Mouse (Mus musculus): ENCODE data around the gene Gm20721.
"Not testable (repeated sequence)": the region's sequence is repeated elsewhere in the genome, so short reads cannot be mapped to it uniquely, and the experiment has no call there.

The Gm20721 gene

DNA sequence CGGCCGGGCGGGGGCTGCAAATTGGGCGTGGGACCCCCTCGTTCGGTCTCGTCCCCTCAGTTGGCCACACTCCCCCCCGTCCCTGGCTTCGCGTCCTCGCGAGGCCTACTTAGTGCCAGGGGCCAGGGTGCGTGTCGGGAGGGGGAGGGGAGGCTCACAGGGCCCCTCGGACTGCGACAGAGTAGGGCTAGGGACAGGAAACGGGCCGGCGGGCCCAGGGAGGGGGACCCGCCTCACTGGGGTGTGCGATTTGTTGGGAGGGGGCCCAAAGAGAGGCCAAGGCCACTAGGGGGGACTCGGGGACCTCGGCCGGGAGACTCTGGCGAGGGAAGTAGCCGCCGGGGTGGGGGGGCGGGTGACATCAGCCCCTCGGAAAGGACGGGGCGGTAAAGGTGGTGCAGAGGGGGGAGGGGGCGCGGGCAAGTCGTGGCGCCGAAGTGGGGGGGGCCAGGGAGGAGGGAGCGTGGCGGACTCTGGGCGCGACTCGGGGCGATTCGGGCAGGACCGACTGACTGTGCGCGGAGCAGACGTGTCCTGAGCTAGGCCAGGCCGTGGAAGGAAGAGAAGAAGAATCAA, 15.8 kb downstream of the Gm20721 start:
- peak; percentile 84 for DNase-seq (ENCODE audit: low read depth, low spot score)

DNA sequence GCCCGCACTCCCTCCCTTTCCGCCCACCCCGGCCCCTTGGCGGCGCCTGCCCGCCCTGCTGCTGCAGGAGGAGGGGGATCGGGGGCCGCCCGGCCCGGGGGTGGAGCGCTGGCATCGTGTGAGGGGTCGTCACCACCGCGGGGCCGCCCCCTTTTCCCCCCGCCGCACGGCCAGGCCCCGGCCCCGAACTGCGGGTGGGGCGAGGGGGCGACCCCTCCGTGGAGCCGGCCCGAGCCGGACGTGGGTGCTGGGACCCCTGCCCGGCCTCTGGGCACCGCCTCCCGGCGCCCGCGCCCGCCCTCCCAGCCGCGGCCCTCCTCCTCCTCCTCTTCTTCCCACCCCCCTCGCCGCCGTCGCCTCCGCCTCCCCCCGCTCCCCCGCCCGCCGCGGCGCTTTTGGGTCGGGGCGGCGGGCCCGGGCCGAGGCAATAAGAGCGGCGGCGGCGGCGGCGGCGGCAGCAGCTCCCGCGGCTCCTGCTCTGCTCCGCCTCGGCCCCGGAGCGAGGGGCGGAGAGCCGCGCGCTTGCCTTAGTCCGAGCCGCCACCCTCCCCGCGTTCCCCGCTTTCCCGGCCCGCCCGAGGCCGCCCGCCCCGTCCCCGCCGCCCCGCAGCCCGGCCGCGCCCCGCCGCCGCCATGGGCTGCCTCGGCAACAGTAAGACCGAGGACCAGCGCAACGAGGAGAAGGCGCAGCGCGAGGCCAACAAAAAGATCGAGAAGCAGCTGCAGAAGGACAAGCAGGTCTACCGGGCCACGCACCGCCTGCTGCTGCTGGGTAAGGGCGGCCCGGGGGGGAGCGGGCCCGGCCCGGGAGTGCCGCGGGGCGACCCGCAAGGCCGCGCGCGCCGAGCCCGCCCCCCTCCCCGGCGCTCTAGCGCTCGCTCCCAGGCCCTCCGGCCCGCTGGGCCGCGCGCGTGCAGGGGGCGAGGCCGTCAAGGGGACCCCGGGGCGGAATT, 16.6 kb downstream of the Gm20721 start:
- DNase-seq (ENCODE audit: low read depth, low spot score): peak; percentile 90

DNA sequence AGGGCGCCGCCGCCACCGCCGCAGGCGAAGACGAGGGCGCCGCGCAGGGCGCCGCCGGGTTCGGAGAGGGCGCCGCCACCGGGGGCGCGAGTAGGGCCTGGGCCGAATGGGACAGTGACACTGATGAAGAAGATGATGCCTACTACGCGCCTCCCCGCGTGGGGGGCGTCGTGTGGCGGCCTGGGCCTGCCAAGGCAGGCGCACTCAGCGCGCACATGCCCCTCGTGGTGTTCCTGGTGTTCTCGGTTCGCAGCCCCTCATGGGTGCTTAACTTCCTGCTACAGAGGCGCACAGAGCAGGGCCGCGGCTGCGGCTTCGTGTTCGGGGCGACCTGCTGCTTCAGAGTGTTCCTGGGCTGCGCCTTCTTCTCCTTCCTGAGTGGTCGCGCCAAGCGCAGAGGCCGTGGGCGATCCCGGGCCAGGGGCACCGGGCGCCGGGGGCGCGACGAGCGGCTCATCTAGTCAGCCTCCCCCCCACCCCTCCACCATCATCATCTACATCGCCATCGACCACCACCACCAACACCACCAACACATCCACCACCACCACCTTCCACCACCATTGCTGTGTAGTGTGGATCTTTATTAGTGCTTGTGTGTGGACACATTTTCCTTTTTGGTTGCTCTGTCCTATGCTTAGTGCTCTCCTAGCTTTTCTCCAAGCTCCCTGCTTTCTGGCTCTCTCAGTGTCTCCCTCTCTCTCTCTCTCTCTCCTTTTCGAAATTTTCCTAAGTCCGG, 17.4 kb downstream of the Gm20721 start:
- DNase-seq (ENCODE audit: low read depth, low spot score): peak; percentile 90

DNA sequence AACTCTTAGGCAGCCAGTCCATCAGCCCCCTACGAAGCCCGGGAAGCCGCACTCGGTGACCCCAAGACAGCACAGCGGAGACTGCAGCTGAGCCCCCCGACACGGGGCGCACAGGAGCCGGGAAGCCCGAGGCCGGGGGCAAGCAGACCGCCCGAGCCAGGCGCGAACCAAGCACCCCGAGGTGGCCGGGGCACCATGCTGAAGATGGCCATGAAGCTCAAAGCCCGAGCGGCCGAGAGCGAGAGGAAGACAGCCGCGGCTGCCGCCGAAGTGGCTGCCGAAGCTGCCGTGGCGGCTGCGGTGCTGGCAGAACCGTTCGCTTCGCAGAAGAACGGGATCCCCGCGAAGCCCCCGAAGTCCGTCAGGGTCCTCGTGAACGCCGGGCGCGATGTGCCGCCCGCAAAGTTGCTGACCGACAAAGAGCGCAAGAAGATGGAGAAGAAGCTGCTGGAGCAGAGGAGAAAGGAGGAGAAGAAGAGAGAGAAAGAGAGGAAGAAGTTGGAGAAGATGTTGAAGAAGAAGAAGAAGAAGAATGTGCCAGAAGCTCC, 18.1 kb downstream of the Gm20721 start:
- no peak for DNase-seq (ENCODE audit: low read depth, low spot score)

DNA sequence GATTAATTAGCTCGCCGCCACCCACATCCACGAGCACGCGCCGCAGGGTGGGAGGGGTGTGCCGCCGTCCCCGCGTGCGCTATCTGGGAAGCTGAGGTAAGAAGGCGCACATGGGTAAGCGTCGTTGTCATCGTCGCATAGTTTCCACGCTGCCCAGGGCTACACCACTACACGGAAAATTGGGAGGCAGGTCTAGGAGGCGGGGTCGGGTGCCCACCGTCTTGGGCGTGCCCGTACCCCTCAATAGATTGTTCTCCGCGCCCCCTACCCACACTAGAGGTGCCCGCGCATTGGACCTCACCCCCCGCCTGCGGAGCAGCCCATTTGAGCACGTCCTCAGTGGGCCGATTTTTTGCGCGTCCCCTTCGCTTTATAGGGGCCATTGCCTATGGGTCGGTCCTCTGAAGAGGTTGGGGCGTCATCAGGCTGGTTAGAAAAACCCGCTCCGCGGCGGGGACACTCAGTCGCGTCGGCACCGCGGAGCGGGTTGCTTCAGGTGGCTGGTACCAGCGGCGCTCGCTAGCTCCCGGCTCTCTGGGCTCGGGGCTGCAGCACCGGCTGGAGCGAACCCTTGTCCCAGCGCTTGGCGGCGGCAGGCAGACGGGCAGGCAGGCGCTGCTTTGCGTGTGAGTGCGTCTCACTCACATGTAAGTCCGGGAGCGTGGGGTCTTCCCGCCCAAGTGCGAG, 19.1 kb downstream of the Gm20721 start:
- peak; percentile 98 for DNase-seq (ENCODE audit: low read depth, low spot score)

DNA sequence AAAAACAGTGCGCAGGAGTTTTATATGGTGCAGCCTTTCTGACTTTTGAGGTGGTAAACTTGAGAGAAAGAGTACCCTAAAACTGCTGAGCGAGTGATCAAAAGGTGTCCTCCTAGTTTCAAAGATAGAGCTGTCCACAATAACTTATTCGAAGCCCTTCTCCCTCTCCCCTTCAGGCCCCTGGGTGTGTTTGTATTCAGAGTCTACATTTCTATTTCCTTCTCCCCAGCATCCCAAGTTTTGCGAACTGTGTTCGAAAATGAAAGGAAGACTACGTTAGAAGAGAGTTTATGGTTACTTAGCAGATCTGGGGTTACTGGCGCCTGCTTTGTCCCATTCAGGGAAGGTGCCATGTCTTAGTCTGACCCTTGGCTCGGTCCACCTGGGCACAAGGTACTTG, 20.0 kb downstream of the Gm20721 start:
- DNase-seq (ENCODE audit: low read depth, low spot score): peak; percentile 67

DNA sequence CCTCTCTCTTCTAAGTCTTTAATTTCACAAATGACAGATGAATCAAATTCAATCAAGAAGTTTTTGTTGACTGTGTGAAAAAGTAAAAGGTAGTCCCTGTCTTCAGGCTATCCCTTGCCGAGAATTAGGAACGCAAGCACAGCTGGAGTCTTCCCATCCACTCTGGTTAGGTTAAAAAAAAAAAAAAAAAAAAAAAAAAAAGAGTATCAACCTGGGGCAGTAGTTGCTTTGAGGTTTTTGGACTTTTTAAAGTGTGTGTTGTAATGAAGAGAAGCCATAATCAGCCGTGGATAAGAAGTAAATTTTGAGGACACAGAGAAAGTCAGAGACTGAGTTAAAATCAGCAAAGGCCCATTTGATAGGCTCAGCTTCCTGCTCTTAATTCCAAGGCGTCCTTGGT, 20.5 kb downstream of the Gm20721 start:
- DNase-seq (ENCODE audit: low read depth, low spot score): peak; percentile 51

DNA sequence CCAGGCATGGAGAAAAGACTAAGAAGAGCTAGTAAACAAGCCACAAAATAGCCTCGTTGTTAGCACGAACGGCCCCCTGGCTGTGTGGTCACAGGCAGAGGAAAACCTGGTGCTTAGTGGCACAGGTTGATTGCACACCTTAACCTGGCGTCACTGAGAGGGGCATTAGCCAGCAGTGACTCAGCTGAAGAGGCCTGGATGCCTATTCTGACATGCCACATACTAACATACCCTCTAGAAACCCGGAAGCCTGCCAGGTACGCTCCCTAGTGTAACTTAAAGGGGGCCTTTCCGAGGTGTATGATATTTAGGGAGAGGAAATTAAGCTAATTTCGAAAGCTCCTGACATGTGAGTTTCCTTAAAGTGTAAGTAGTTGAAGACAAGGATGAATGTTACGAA, 29.9 kb downstream of the Gm20721 start:
- DNase-seq (ENCODE audit: low read depth, low spot score): no peak

DNA sequence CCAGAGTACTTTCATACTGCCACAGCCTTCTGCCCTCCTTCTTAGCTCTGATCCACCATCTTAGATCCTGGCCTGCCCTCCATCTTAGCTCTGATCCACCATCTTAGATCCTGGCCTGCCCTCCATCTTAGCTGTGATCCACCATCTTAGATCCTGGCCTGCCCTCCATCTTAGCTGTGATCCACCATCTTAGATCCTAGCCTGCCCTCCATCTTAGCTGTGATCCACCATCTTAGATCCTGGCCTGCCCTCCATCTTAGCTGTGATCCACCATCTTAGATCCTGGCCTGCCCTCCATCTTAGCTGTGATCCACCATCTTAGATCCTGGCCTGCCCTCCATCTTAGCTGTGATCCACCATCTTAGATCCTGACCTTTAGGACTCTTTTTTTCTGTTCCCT, 31.1 kb downstream of the Gm20721 start:
- not testable (repeated sequence) for DNase-seq (ENCODE audit: low read depth, low spot score)

DNA sequence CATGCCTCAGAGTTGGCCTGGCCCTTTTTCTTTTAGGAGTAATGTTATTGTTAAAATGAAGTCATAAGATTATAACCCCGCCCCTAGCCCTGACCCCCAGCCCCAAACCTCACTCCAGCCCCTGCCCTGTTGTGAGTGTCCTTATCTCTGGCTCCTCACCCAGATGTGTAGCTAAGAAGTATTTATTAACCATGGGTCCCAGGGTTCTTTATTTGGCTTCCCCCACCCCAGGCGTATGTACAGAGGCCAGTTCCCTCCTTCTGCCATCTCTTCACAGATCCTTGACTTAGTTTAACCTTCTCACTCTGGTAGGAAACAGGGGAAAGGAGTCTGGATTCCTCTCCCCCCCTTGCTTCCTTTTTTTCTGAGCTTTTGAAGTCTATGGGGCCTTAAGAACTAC, 33.9 kb downstream of the Gm20721 start:
- DNase-seq (ENCODE audit: low read depth, low spot score): no peak

DNA sequence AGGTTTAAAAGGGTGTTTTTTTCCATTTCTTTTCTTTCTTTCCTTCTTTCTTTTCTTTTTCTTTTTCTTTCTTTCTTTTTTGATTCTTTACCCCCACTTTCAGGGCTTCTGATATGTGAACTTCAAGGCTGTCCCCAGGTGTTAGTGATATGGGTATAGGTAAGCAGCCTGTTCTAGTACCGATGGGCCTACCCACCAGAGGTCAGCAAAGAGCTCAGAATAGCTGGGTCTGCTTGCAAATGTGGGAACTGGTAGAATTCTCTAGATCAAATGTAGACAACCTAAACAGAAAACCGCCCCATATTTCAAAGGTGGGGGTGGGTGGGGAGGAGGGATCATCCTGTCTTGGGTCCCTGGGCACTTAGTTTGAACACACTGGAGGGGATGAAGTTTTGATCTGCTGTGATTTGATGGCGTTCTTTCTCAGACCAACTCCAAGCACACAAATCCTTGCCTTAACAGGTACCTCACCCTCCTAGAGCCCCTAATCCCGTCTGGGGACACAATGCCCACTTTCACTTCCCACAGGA, 34.3 kb downstream of the Gm20721 start:
- peak; percentile 81 for DNase-seq (ENCODE audit: low read depth, low spot score)

DNA sequence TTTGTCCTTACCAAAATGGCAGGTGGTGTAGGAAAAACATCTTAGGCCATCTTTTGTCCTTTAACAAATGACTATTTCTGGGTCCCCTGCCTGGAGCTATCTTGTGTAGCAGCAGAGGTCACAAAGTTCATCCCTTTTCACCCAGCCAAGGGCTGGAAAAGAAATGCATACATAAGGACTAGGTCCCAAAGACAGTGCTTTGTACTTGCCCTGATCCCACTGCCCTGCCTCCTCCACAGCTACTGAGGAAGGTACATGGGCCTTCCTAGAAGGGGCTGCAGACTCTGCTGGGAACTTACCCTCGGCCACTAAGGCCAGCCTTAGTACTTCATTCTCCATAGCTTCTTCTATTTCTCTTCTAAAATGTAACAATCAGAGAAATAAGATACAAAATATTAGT, 34.9 kb downstream of the Gm20721 start:
- no peak for DNase-seq (ENCODE audit: low read depth, low spot score)

DNA sequence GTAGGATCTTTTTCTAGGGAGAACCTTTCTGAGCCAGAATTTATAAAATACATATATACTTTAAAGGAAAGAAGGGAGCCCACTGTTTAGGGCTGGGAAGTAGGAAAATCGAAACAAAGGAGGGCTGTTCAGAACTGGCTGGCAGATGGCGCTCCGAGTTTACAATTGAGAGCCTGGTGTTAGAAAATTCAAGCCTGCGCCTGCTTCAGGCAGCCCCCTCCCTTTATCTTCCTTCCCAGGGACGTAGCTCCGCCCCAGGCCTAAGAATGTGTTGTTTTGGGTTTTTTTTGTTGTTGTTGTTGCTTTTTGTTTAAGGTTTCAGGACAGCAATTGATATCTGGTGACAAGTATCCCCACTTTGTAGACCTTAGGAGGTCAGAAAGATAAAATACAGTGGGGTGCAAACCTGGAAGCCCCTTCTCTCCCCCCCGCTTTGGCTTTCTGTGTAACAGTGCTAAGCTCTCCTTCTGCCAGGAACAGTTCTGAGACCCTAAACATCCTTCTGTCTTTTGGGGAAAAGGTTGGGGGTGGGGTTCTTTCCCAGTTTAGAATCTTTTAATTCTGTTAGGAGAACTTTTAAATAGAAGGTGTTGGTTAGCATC, 35.5 kb downstream of the Gm20721 start:
- peak; percentile 55 for DNase-seq (ENCODE audit: low read depth, low spot score)

DNA sequence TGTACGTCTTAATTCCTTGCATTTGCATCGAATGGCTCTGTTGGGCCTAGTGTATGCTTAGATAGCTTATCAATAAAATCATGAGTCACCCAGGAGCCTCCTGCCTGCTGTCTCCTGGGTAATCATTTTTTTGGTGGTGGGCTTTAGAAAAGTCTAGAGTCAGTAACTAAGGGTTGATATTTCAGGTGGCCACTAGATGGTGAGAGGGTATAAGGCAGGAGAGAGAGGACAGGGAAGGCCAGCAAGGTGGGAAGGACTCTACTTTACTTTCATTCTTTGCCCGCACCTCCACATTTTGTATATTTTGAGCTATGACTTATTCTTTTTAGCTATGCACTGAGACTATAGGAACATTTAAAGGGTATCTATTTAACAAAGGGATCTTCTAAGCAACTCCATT, 38.6 kb downstream of the Gm20721 start:
- DNase-seq (ENCODE audit: low read depth, low spot score): no peak

DNA sequence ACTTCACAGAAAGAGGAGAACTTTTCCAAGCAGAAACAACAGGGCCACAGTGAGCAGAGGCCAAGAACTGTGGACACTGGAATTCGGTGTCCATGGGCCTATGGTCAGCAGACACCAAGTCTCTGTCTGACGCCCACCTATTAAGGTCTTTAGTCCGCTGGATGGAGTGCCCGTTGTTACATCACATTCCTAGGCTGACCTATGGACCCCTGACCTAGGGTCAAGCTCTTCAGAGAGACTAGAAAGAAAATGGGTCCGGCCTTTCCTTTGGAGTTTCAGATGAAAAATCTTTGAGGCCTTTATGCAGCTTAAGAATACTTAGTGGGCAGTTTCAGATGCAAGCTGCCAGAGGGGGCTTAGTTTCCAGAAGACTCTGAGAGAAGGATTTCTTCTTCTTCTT, 40.9 kb downstream of the Gm20721 start:
- DNase-seq (ENCODE audit: low read depth, low spot score): no peak

DNA sequence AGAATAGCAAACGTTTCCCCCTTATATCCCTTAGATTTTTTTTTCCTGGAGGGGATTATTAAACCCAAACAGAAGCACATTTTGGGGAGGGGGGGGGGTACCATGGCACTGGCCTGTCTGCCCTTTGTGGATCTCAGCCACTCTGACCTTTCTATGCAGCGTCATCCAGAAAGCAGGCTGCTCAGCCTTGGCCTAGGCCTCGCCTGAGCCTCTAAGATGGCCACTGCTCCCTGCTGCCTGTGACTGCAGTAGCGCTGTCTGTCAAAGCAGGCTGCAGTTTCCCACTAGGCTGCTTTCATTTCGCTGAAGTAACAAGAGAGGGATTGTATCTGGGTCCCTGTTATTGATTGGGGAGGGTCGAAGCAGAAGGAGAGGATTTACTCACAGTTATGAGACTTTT, 44.0 kb downstream of the Gm20721 start:
- no peak for DNase-seq (ENCODE audit: low read depth, low spot score)

DNA sequence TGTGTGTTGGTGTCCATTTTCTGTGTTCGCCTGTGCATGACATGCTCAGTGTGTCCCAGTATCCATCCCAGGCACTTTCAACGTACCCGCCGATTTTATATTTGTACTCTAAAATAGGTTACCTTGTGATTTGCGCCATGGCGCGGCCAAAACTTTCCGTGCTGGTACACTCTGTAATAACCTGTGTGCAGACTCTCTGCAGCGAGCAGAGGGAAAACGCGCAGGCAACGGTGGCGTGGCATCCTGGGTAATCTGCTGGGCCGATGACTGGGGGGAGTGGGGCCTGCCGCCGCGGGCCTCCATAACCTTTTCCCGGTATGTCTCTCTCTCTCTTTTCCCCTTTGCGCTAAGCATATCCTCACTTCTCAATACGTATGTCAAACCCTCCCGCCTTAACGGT, 45.8 kb downstream of the Gm20721 start:
- no peak for DNase-seq (ENCODE audit: low read depth, low spot score)

DNA sequence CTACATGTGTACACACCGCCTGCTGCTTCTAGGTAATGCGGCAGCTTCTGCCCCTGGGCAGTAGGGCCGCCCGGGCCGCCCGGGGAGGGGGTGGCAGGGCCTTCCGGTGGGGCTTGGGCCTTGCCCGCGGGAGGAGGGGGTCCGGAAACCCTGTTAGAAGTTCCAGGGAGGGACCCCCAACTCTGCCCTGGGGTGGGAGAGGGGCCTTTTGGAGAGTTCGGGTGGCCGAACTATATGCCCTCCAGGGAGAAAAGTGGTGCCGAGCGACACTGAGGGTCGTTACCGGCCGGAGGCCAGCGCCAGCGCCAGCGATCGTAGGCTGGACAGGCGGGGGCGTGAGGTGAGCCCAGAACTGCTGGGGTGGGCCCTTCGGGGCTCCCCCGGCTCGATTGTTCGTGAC, 46.3 kb downstream of the Gm20721 start:
- no peak for DNase-seq (ENCODE audit: low read depth, low spot score)

DNA sequence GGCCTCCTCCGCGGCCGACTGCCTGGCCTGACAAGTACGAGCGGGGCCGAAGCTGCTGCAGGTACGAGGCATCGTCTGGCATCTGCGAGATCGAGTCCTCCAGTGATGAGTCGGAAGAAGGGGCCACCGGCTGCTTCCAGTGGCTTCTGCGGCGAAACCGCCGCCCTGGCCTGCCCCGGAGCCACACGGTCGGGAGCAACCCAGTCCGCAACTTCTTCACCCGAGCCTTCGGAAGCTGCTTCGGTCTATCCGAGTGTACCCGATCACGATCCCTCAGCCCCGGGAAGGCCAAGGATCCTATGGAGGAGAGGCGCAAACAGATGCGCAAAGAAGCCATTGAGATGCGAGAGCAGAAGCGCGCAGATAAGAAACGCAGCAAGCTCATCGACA, 46.7 kb downstream of the Gm20721 start:
- no peak for DNase-seq (ENCODE audit: low read depth, low spot score)

DNA sequence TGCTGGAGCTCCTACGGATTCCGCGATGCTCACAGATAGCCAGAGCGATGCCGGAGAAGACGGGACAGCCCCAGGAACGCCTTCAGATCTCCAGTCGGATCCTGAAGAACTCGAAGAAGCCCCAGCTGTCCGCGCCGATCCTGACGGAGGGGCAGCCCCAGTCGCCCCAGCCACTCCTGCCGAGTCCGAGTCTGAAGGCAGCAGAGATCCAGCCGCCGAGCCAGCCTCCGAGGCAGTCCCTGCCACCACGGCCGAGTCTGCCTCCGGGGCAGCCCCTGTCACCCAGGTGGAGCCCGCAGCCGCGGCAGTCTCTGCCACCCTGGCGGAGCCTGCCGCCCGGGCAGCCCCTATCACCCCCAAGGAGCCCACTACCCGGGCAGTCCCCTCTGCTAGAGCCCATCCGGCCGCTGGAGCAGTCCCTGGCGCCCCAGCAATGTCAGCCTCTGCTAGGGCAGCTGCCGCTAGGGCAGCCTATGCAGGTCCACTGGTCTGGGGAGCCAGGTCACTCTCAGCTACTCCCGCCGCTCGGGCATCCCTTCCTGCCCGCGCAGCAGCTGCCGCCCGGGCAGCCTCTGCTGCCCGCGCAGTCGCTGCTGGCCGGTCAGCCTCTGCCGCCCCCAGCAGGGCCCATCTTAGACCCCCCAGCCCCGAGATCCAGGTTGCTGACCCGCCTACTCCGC, 47.3 kb downstream of the Gm20721 start:
- DNase-seq (ENCODE audit: low read depth, low spot score): no peak

Data from A20 (cell line).